Mouse (Mus musculus) forebrain, embryonic 16.5 days (tissue): ENCODE data around the gene Oscp1. TPM values are rescaled to one million over a fixed set of nuclear protein-coding genes. Genes with fewer than 3 reads are reported as not detected.

Experiments used
- ATAC-seq: fragments of 200-750 bp; cut with Nextera tagmentation; 2 replicates; pipeline ENCODE4 v1.8.0; 2017; ENCODE audit warnings: mild to moderate bottlenecking, moderate library complexity
- H3K27ac ChIP-seq: fragments of 300-500 bp; sonication (generic); 2 replicates; pipeline ENCODE4 v1.5.1; 2014; ENCODE audit warnings: low read length, control low read depth
- H3K27me3 ChIP-seq: fragments of 300-500 bp; sonication (generic); replicated peaks from 2 replicates; pipeline ENCODE4 v1.6.1; 2014; ENCODE audit warnings: low read length; ENCODE audit not compliant: control insufficient read depth, insufficient read depth
- H3K36me3 ChIP-seq: fragments of 300-500 bp; sonication (generic); 2 replicates; pipeline ENCODE4 v1.6.1; 2014; ENCODE audit not compliant: control insufficient read depth, insufficient read depth
- H3K4me1 ChIP-seq: fragments of 300-500 bp; sonication (generic); replicated peaks from 2 replicates; pipeline ENCODE4 v1.6.1; 2014; ENCODE audit warnings: low read length; ENCODE audit not compliant: control insufficient read depth, insufficient read depth
- H3K4me2 ChIP-seq: fragments of 300-500 bp; sonication (generic); 2 replicates; pipeline ENCODE4 v1.6.1; 2014; ENCODE audit warnings: mild to moderate bottlenecking, low read length, control low read depth
- H3K4me3 ChIP-seq: fragments of 300-500 bp; sonication (generic); replicated peaks from 2 replicates; pipeline ENCODE4 v1.5.1; 2014; ENCODE audit warnings: mild to moderate bottlenecking, low read length, control low read depth
- H3K9ac ChIP-seq: fragments of 300-500 bp; sonication (generic); replicated peaks from 2 replicates; pipeline ENCODE4 v1.6.1; 2014; ENCODE audit warnings: low read depth, low read length, control low read depth
- H3K9me3 ChIP-seq: fragments of 300-500 bp; sonication (generic); 2 replicates; pipeline ENCODE4 v1.6.1; 2016; ENCODE audit warnings: low read length; ENCODE audit not compliant: control insufficient read depth
- WGBS: fragments of 180-500 bp; shearing (Covaris S2); extraction: QIAGEN DNeasy Blood & Tissue Kit; methylation state at CpG from one replicate; pipeline ENCODE4 v1.1.7; 2014; 5-methylcytosine and 5-hydroxymethylcytosine counted together
- polyA plus RNA-seq: library from polyadenylated mRNA; unstranded; fragments of >200 nt; fragmentation: Nextera tagmentation; extraction: Ambion mirVana; gene quantifications from 2 replicates; pipeline ENCODE4 v1.2.1, GENCODE M21; 2015

Oscp1 gene
- polyA plus RNA-seq, 1 experiment from 2014 or later = 30.4 TPM

DNA sequence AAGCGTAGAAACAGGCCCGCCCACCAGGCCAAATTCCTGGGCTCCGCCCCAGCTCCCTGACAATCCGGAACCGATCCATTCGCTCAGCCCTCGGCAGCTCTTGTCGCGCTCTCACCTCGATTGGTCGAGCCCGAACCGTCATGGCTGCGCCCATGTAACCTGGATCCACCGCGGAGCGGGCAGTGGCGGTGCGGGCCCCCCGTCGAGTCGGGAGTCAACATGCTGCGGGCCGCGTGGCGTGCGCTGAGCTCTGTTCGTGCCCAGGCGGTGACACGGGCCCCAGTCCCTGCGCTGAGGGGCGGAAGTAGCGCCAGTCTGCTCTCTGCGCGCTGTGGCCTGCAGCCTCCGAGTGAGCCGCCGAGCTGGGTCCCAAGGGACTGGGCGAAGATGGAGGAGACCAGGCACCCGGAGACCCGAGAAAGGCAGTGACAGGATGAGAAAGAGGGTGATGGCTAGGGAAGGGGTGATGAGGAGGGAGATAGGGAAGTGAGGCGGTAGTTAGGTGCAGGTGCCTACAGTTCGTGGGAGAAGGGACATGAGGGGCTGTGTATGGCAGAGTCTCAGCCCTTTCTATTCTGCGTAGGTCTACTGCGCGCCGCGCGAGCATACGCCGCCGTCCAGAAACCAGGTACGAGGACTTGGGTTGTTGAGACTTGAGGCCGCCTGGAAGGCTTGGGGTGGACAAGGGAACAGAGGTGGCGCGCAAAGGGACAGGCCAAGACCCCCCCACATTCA is 11.3 kb upstream of the Oscp1 start, which contains the start of gene Mrps15:
Gene Mrps15, plus strand, starts transcription at position 75 of the 735 bp plus-strand sequence.
- peak within 1 kb of the TSS; percentile 73 for H3K27ac ChIP-seq
- peak within 1 kb of the TSS; percentile 83 for H3K9ac ChIP-seq
- H3K36me3 ChIP-seq = peaks cover 5% of the 10 kb centered on the region; the same call in 1 of the 2 replicates
- peaks cover 13% of the 10 kb centered on the region for H3K4me1 ChIP-seq
- H3K4me2 ChIP-seq = peak within 1 kb of the TSS; percentile 83
- no peaks in the 10 kb centered on the region for H3K27me3 ChIP-seq
- WGBS = under 1% methylated on average over 56 of the region's 56 CpGs
- peak within 1 kb of the TSS; percentile 62 for H3K4me3 ChIP-seq
- H3K9me3 ChIP-seq = no peaks in the 10 kb centered on the region
- peak; percentile 98 for ATAC-seq

DNA sequence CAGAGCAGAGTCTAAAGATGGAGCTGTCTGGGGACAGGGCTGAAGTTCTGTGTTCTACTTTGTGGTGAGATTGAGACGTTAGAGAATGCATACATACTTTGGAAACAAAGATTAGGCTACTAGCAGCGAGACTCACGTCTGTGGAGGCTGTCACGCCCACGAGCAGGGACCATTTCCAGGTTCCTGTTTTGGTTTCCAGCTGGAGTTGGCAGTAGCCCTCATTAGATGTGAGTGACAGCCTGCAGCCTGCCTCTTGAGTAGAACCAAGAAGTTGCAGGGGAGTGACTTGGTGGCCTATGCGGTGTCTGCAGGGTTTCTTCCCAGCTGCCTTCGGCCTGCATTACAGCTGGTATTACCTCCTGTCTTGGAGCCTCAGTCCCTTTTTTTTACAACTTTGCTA is 6.7 kb upstream of the Oscp1 start:
- ATAC-seq = no peak
- Histone ChIP-seq H3K4me1 (peaks cover 11% of the 10 kb centered on the region), H3K4me3 (no peak overlapping the region), H3K36me3 (peaks cover 22% of the 10 kb centered on the region), H3K9ac (no peak overlapping the region), H3K9me3 (no peaks in the 10 kb centered on the region), H3K27me3 (no peaks in the 10 kb centered on the region), H3K4me2 (no peak overlapping the region), H3K27ac (no peak overlapping the region)
- 73% methylated on average over 7 of the region's 7 CpGs for WGBS

DNA sequence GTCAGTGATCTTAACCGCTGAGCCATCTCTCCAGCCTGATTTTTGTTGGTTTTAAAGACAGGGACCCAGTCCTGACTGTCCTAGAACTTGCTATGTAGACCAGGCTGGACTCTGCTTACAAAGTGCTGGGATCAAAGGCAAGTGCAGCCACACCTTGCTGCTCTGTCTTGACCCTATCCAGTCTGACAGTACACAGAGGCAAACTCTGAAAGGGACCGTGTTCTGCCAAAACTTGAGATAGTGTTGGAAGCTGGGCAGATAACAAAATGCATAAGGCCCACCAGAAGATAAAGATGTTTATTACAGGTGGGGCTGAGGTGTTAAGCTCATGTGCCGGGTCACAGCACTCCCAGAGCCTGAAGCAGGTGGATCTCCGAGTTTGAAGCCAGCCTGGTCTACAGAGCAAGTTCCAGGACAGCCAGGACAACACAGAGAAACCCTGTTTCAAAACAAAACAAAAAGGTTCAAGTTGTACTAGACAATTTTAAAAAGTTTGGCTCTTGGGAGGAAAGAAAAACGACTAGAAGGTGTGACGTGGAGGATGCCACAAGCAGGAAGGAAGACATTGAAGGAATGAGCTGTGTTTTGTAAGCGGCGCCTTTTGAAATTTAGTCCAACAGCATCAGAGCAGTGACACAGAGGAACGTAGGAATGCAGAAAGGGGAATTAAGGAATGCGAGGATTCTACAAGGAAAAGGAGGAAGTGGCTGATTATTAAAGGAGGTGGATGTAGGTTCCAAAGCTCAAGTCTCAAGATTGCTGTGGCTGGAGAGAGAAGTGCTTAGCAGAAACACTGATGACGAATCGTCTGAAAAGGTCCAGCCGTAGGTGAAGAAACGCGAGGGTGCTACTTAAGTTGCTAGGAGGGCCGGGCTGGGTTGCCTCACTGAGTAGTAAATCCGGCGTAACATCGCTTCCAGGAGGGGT is 895 bp upstream of the Oscp1 start:
- H3K9ac ChIP-seq = peak overlapping the region; percentile 56
- H3K36me3 ChIP-seq = peaks cover 17% of the 10 kb centered on the region
- H3K9me3 ChIP-seq = no peaks in the 10 kb centered on the region
- 17% methylated on average over 19 of the region's 19 CpGs for WGBS
- peaks cover 15% of the 10 kb centered on the region for H3K4me1 ChIP-seq
- H3K27ac ChIP-seq = no peak overlapping the region
- H3K27me3 ChIP-seq = no peaks in the 10 kb centered on the region
- H3K4me2 ChIP-seq = peak overlapping the region; percentile 76
- ATAC-seq = no peak
- H3K4me3 ChIP-seq = peak overlapping the region; percentile 77

DNA sequence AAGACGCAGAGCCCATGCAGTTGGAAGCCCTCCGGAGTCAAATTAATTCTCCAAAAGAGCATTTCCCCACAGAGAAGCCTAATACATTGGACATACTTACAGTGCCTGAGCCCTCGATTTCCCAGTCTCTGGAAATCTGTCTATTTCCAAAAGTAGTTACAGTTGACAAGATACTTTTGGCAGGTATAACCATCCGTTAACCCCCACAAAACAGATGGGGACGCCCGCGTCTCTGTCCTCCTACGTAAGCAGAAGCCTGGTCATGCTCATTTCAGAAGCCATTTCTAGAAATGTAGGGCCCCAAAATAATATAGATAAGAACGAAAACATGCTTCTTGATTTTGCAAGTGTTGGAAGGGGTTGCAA is 615 bp downstream of the Oscp1 start:
- peak overlapping the region; percentile 77 for H3K4me3 ChIP-seq
- H3K9me3 ChIP-seq = no peaks in the 10 kb centered on the region
- 30% methylated on average over 9 of the region's 9 CpGs for WGBS
- ATAC-seq = no peak
- peak overlapping the region; percentile 76 for H3K4me2 ChIP-seq
- H3K27me3 ChIP-seq = no peaks in the 10 kb centered on the region
- peaks cover 15% of the 10 kb centered on the region for H3K4me1 ChIP-seq
- peaks cover 12% of the 10 kb centered on the region for H3K36me3 ChIP-seq
- H3K9ac ChIP-seq = peak overlapping the region; percentile 80
- peak overlapping the region; percentile 19; the same call in 1 of the 2 replicates for H3K27ac ChIP-seq

DNA sequence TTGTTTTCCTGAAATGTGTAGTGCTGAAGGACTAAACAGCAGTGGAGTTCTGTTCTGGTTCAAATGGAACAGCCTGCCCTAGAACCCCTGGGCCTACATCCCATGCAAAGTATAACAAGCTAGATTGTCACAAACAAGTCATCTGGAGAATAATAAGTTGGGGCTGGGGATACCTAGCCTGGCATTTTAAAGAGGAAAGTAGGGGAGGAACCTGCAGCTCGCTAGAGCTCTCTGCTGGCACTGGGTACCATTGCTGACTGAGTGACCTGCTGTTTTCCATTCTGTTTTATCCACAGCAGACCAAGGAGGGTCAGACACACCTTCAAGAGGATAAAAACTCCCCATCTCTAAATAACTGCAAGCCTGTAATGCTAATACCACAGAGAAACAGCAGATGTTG is 4.5 kb downstream of the Oscp1 start:
- Histone ChIP-seq H3K27ac (no peak overlapping the region), H3K4me1 (peaks cover 17% of the 10 kb centered on the region), H3K36me3 (no peaks in the 10 kb centered on the region), H3K4me2 (no peak overlapping the region), H3K9ac (no peak overlapping the region), H3K4me3 (no peak overlapping the region), H3K27me3 (no peaks in the 10 kb centered on the region), H3K9me3 (no peaks in the 10 kb centered on the region)
- 45% methylated on average over 1 of the region's 1 CpGs for WGBS
- ATAC-seq = no peak

DNA sequence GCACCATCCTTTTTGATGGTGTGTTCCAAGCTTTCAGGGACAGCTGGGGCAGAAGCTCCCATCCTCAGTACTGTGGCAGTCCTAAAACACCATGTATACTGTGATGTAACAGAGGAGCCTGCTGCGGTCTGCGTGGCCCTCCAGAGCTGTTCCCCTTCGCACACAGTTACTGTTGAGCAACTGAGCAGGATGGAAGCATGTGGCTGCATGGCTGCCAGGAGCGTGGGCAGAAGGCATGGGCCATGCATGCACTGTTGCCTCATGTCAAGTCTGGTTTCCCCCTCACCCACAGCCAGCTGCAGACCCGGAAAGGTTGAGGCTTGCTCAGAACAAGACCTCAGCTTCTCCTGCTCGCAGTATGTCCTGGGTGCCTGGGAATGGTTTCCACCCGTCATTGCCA is 6.9 kb downstream of the Oscp1 start:
- ATAC-seq = no peak
- H3K4me3 ChIP-seq = no peak overlapping the region
- 84% methylated on average over 7 of the region's 7 CpGs for WGBS
- H3K27me3 ChIP-seq = no peaks in the 10 kb centered on the region
- no peak overlapping the region for H3K9ac ChIP-seq
- H3K27ac ChIP-seq = no peak overlapping the region
- H3K4me1 ChIP-seq = peaks cover 9% of the 10 kb centered on the region; the same call in 1 of the 2 replicates
- no peak overlapping the region for H3K4me2 ChIP-seq
- H3K9me3 ChIP-seq = no peaks in the 10 kb centered on the region
- H3K36me3 ChIP-seq = no peaks in the 10 kb centered on the region

DNA sequence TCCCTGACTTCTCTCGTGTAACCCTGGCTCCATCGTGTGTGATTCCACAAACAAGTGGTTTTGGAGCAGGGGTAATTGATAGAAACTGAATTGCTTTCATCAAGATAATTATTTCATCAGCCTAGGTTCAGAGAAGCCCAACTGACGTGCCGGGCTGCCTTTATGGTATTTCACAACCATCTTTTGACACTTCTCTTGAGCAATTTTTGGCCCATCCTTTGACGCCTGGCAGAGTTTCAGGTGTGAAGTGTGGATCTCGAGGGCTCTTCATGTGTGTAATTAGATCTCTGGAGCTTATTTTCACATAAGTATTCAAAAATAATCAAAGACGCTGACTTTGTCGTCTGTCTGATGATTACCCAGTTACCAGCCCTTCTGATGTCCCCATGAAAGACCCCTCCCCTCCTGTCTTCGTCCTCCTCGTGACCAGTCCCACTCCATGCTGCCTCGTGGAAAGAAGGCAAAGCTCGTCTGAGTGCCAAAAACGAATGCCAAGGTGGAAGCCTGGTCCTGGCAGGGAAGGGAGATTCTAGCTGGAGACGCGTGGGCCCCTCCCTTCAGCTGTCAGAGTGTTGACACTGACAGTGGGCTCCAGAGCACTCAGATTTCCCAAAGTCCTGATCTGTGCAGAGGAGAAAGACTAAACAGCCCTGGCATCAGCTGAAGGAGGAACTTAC is 9.2 kb downstream of the Oscp1 start:
- H3K27me3 ChIP-seq = no peaks in the 10 kb centered on the region
- peaks cover 9% of the 10 kb centered on the region; the same call in 1 of the 2 replicates for H3K4me1 ChIP-seq
- H3K9me3 ChIP-seq = no peaks in the 10 kb centered on the region
- H3K36me3 ChIP-seq = no peaks in the 10 kb centered on the region
- H3K27ac ChIP-seq = peak overlapping the region; percentile 46
- ATAC-seq = peak; percentile 65
- H3K4me3 ChIP-seq = no peak overlapping the region
- no peak overlapping the region for H3K4me2 ChIP-seq
- 45% methylated on average over 15 of the region's 15 CpGs for WGBS
- no peak overlapping the region for H3K9ac ChIP-seq

DNA sequence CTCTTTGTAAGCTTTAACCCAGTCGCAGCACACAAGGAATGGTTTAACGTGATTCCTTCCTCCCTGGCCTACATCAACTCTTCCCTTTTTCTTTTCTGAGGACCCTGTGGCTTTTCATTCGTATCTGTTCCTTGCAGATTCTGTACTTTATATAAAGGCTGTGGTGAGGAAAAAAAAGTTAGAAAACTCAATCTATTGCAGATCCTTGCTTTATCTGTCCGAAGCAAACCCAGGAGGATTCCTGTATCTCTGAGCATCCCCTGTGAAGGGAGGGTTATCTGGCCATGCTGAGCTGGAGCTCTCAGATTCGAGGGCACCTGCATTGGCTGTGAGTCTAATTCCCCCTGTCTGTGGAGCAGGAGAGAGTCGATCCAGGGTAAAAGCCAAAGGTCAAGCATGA is 10.5 kb downstream of the Oscp1 start:
- no peak for ATAC-seq
- H3K9ac ChIP-seq = no peak overlapping the region

DNA sequence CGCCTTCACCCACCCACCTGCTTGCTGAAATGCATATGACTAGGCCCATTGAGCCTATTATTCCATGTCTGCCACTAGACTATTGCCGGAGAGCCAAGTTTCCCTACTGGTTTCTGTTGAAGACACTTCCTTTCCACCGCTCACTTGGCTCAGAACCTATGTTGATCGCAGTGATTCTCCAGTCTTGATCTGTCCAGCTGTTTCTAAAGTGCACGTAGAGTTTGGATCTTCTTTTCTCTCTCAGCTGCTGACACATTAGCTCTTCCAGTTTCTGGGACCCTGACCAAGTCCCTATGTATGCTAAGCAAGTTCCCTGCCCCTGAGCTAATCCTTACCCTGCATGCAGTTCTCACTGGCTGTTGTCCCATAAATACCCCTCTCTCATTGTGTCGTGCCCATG is 19.5 kb downstream of the Oscp1 start:
- H3K36me3 ChIP-seq = no peaks in the 10 kb centered on the region
- H3K27ac ChIP-seq = no peak overlapping the region
- H3K4me3 ChIP-seq = no peak overlapping the region
- H3K4me2 ChIP-seq = no peak overlapping the region
- no peak overlapping the region for H3K9ac ChIP-seq
- no peaks in the 10 kb centered on the region for H3K27me3 ChIP-seq
- H3K4me1 ChIP-seq = no peaks in the 10 kb centered on the region
- 79% methylated on average over 6 of the region's 6 CpGs for WGBS
- no peaks in the 10 kb centered on the region for H3K9me3 ChIP-seq
- ATAC-seq = no peak

More for the DNA sequence above, 10.5 kb downstream of the Oscp1 start:
- Histone ChIP-seq H3K27ac (no peak overlapping the region), H3K4me2 (no peak overlapping the region), H3K4me1 (peaks cover 9% of the 10 kb centered on the region; the same call in 1 of the 2 replicates), H3K27me3 (no peaks in the 10 kb centered on the region), H3K36me3 (no peaks in the 10 kb centered on the region), H3K4me3 (no peak overlapping the region), H3K9me3 (no peaks in the 10 kb centered on the region)
- WGBS = 88% methylated on average over 6 of the region's 6 CpGs
